Mouse (Mus musculus): Measurements from ENCODE around the gene Gm13697.

- TF ChIP-seq POLR2A (IDR thresholded peaks at IDR 0.05; ENCODE audit: insufficient read depth, low read depth, low read length) (no peak), CTCF (IDR thresholded peaks at IDR 0.05; ENCODE audit: insufficient read depth, low read depth, low read length) (no peak)
These were observed 42.8 kb upstream of the Gm13697 start for GRCm38 (mm10) chr2:83941792-83942191.
